Mouse (Mus musculus) CD8-positive naive resting alpha-beta T cell, adult 2 months (primary cell): ENCODE measurements around the gene Cep131.

Source experiments
- DNase-seq, 2 experiments: peaks; one replicate each; pipeline ENCODE4 v3.0.0; 2022; ENCODE audit warnings: low read depth in 2 of 2, low spot score in 2 of 2

Gene Cep131

GRCm38 (mm10) chr11:120052274-120052673 lies 34.4 kb downstream of the Cep131 start:
- DNase-seq: no peak

GRCm38 (mm10) chr11:120051124-120051811 lies 35.4 kb downstream of the Cep131 start:
- no peak for DNase-seq

GRCm38 (mm10) chr11:120049067-120049466 lies 37.6 kb downstream of the Cep131 start:
- no peak for DNase-seq

DNA sequence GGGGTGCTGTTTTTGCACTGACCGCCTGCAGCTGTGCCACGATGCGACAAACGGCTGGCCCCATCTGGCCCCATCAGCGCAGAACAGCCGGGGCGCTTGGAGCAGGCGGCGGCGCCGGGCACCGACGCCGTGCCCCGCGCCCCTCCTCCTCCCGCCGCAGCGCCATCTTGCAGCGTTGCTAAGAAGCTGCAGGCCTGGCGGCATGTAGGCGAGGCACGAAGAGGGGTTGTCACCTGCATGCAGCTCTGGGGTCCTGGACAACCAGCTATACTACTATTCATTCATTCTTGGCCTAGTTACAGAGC lies 38.4 kb downstream of the Cep131 start:
- DNase-seq: no peak

DNA sequence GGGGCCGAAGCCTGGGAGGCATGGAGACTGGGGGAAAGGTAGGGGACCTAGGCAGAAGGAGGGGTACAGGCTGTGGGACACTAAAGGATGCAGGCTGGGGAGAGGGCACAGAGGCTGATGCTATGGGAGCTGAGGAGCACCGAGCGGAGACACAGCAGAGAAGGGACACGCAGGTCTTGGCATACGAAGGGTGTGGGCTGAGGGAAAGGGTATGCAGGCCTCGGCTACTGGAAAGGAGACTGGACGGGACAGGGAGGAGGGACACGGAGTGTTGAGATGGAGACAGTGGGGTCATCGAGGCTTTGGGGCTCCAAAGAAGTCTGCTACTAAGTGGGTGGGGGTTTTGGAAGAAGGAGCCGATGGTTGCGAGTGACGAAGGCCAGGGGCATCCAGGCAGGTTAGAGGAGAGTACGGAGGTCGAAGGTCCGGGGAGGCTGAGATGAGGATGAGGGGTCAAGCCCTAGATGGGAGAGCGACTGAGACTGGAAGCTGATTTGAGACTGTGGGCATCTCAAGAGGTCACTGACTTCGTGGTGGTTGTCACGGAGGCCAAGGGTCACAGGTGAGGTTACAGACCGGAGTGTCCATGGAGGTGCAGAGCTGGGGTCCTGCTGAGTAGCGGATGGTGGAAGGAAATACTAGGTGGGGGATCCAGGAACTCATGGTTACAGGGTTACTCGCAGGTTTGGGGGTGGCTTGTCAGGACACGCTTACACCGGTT lies 38.9 kb downstream of the Cep131 start:
- DNase-seq: no peak

DNA sequence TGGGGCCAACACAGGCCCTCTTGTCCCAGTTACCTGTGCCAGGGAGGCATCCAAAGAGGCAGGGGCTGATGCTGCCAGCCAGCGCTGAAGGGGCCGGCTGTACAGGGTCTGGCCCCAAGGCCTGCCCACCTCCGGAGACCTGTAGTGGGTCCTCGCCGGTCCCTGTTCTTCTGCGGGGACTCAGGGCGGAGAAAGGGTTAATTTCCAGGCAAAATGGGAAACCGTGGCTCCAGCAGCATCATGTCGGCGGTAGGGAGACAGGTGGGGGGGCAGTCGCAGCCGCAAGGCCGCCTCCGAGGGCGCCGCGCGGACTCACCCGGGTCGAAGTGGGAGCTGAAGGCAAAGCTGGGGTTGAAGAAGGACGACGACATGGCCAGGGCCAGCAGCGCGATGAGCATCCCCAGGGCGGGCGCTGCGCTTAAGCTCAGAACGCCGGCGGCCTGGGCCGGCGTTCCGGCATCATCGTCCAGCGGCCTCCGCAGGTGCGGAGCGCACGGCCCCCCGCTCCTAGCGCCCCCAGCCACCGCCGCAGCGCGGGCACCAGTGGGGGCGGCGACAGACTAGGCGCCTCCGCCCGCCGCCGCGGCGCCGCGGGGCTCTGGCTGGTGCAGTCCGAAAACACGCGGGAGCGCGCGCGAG lies 40.0 kb downstream of the Cep131 start, which contains the start of gene Aatk:
TSS of gene Aatk (minus strand) at position 615 of the 639 bp plus-strand sequence.
- no peak for DNase-seq

DNA sequence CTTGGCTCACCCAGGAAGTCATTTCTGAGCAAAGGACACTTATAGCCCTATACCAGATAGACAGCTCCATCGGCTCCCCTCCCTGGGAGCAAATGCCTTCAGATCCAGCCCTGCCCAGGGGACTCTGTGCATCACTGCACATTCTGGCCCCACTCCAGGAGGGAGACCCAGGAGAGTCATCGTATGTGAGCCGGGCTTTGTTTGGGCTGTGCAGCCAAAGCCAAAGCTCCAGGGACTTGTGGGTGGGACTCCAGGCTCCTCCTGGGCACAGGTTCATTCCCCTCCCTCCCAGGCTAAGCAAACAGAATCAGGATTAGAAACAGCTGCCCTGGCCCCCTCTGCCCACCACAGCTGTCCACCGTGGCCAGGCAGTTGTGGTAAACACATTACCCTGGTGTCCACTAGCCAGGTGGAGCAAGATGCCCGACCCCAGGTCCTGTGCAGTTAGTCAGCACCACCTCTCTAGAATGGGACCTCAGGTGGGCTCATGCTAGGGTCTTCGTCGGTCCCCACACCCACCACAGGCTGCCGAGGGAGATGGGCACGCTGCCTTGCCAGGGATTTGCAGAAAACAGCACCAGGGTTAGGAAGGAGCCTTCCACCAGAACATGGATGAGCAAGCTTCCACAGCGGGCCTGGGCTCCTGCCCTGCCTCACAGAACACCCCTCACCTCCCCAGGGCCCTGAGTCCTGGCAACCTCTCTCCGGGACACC lies 40.6 kb downstream of the Cep131 start:
- no peak for DNase-seq

GRCm38 (mm10) chr11:120045341-120045740 lies 41.3 kb downstream of the Cep131 start:
- DNase-seq: no peak

- no peak for DNase-seq
Observed at GRCm38 (mm10) chr11:120042141-120042838, 44.3 kb downstream of the Cep131 start.

DNA sequence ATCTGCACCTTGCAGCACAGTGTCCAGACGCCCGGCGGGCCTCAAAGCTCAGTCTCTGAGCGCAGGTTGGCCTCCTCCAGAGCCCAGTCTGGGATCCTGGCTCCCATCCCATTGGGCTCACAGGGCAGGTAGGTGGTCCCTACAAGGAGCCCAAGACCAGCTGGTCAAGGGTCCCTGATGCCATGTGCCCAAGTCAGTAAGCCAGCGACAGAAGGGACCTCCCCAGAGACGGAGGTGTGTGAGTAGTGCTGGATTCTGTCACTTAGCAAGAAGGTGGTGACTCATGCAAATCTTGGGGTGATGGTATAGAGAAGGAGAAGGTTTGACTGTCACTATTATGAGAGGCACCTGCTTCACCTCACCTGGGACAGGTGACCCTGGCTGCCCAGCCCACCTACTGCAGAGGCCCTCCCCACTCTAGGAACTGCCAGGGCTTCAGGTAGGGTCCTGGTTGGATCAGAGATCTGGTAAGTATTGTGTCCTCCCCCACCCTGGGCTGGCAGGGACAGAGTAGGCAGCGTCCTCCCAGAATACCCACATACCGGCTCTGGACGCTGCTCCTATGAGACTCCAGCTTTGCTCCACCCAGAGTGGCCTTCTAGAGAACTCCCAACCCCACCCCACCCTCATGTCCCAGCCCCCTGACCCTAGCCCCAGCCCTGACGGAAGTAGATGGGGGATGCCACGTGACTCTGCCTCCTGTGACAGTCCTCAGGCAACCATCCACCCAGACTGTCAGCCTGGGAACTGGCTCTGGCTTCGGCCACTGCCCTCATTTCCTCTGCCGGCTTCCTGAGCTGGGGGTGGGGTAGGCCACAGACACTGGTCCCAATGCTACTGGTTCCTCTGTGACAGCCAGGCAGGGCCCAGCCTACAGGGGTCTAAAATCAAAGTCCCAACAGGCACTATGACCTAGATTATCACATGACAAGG lies 45.2 kb downstream of the Cep131 start:
- DNase-seq: no peak

GRCm38 (mm10) chr11:120040440-120040839 lies 46.2 kb downstream of the Cep131 start:
- no peak for DNase-seq

GRCm38 (mm10) chr11:120039581-120039980 lies 47.0 kb downstream of the Cep131 start:
- DNase-seq: no peak

DNA sequence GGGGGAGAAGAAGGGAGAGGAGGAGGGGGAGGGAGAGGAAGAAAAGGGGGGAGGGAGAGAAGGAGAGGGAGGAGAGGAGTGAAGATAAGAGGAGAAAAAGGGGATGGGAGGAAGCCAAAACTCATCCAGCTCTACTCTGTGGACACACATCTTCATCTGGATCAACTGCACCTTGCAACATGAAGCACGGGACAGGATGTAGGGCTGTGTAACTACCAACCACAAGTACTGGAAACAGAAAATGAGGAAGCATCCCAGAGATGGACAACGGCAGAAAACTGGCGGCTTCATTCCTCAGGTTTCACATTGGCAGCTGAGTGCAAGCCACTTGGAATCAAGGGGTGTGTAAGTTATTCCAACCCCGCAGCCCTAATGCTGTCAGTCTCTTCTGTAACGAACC lies 51.9 kb downstream of the Cep131 start:
- no peak for DNase-seq

DNA sequence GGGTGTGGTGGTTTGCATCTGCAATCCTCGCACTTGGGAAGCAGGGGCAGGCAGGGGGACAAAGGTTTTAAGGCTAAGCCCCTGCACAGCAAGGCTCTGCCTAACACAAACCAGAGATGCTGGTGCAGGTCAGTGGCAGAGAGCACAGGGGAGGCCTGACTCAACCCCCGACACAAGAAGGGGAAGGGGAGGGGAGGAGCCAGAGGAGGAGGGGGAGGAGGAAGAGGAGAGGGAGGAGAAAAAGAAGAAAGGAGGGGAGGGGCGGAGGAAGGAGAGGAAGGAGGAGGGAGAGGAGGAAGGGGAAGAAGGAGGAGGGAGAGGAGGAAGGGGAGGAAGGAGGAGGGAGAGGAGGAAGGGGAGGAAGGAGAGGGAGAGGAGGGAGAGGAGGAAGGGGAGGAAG lies 52.3 kb downstream of the Cep131 start:
- DNase-seq: no peak

DNA sequence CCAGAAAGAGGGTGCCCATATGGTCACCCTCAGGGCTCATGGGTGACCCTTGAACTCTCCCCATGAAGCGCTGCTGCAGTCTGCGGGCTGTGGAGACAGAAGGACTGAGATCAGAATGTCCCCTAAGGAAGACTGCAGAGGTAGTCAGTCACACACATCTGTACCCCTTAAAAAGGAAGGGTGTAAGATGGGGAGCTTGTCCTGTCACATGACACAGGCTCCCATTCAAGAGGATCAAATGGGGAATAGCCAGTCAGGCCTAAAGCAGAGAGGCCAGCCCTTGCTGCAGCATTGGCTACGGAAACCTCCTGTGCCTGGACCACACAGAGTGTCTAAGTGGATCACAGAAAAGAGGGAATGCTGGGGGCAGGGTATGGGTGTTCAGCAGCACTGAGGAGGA lies 53.2 kb downstream of the Cep131 start:
- no peak for DNase-seq

DNA sequence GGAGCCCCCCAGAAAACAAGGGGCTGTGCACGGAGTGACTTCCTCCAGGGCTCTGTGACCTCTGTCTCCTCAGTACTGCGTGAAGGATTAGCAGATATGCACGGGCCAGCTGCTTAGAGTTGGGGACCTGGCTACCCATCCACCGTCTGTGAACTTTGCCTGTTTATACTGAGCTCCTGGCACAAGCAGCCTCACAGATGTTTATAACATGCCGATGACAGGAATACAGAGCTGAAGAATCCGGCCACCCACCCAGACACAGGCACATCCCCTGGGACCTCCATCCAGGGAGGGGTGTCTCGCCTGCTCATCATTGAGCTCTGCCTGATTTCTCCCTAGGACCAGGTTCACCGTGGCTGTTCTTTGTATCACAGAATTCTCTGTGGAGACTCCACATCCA lies 54.6 kb downstream of the Cep131 start:
- no peak for DNase-seq

DNA sequence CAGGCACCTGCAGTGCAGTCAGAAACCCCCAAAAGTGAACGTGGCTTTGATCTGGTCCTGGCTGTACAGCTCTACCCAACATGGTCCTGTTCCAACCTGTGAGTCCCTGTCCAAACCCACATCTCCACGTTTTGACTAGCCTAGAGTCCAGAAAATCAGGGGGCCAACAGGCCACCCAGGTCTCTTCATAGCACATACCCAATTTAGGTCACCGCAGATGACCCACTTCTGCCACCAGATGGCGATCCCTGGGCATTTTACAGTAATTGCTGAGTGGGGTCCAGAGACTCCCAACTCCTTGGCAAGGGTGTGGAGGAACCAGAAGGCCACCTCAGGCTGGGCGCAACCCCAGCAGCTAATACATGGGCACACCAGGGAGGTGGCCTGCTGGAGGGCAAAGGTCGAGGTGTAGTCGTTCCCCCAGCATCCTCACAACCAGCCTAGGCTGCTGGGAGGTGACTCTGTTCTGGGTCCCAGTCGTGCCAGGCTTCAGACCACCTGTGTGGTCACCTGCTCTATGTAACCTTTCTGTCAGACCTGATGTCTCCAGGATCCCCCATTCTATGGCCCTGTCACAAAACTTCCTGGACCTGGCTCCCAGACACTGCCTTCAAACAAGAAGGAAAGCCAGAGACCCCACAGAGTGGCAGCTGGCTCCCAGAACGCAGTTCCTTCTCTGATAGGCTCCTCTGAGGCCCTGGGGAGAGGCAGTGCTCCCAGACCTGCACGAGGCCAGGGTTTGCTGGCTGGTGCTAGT lies 56.3 kb downstream of the Cep131 start:
- DNase-seq: no peak

GRCm38 (mm10) chr11:120029431-120030144 lies 57.0 kb downstream of the Cep131 start:
- no peak for DNase-seq
